Mouse (Mus musculus) left cerebral cortex, postnatal 14 days (tissue): Measurements from ENCODE around the gene Gna15. TPM values are rescaled to one million over a fixed set of nuclear protein-coding genes. Genes with fewer than 3 reads are reported as not detected.

Source experiments
- DNase-seq, 2 experiments: peaks; one replicate each; pipeline ENCODE4 v3.0.0; 2021 to 2022; ENCODE audit warnings: low spot score in 2 of 2, mixed read lengths in 1 of 2
- intact Hi-C: fragments of 180-260 bp; cut with DNase I; formaldehyde crosslinking; loops from one replicate; pipeline ENCODE4 v1.15.1; 2025
- long read RNA-seq, 2 experiments: library from polyadenylated mRNA; stranded (forward); transcript quantifications; one replicate each; pipeline ENCODE4 v2.0.0; 2021
- total RNA-seq, 2 experiments: library from RNA; stranded (reverse); gene quantifications; 2 replicates each; pipeline ENCODE4 v1.2.3; 2021

The Gna15 gene
- total RNA-seq: 1 to 10 TPM; 2.2 to 3.2 TPM
- long read RNA-seq, experiment 1, transcript Gna15-201 (7 exons, 1,962 nt): major isoform, 7 of 8 reads
- long read RNA-seq, experiment 1, partial matches to known transcripts: 0 of 8 reads
- long read RNA-seq, experiment 1, other reads (novel, unspliced or antisense): 1 of 8 reads
- long read RNA-seq, experiment 2, transcript Gna15-201 (7 exons, 1,962 nt): major isoform, 5 of 6 reads
- long read RNA-seq, experiment 2, partial matches to known transcripts: 0 of 6 reads
- long read RNA-seq, experiment 2, other reads (novel, unspliced or antisense): 1 of 6 reads

DNA sequence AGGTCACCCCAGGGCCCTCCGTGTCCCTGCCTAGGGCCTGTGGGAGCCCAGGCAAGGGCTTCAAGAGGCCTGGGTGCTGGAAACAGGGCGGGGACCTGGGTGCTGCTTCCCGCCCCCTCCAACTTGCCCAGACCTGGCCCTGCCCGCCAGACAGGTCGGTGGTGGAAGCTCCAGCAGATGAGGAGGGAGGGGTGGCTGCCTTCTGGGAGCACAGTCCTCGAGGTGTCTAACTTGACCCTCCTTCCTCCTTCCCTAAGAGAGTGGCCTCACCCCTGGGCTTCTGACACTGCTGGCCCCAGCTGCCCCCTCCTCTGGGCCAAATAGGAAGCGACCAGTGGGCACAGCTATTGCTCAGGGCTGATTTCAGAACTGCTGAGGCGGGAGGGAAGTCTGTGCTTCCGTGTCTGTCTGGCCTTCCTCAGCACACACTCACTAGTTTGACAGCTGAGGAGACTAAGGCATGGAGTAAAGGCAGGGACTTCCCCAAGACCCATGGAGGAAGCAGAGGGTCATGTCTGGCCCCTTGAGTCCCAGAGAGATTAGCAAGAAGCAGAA, at the start of gene Gna15:
Gene Gna15 (minus strand): TSS at position 175 of the 555 bp plus-strand sequence.
- intact Hi-C loops: no loop called here
- DNase-seq: no peak

DNA sequence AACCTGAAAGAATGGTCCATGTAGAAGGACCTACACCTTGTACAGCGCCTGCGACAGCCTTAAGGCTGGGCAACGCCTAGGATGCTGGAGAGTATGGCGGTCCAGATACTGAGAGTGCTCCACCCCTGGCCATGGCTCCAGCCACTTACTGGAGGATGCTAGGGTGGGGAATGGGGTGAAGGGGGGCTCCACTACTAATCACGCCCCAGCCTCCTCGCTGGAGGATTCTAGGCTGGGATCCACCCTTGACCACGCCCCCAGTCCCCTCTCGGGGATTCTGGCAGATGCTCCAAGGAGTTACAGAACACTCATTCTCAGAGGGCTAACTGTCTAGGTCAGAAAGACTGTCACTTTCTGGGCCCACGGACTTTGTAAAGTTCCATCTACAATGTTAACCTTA, 49.0 kb upstream of the Gna15 start:
- DNase-seq: no peak

DNA sequence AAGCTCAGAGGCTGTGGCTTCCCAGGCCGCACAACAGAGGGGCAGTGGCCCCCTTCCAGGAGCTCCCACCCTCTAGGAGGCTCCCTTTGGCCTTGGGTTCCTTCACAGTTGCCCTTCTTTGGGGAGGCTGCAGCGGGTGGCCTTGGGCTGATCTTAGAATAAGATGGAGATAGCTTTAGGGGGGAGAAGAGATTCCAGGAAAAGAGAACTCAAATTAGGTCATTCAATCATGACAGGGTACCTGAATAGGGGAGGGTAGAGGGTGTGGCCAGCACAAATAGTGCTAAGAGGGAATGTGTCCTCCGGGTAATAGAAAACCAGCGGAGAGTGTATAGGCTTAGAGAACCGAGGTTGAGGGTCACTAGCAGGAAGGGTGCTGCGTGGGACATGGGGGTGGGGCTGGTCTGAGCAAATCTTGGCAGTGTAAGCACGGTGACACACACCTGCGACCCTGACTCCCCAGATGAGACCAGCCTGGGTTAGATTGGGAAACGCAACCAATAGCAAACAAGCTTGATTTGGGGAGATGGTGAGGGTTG, 48.2 kb upstream of the Gna15 start:
- DNase-seq: no peak
- intact Hi-C loops: loop anchor here (2.0 kb wide), 1 partner anchor 25 kb away; no protein-coding TSS in a partner anchor

More for the DNA sequence above, 49.0 kb upstream of the Gna15 start:
- intact Hi-C loops: loop anchor here (2.0 kb wide), 1 partner anchor 24 kb away; no protein-coding TSS in a partner anchor

GRCm38 (mm10) chr10:81571501-81571876, 47.5 kb upstream of the Gna15 start:
- intact Hi-C loops: no loop called here
- peak; percentile 100 for DNase-seq

DNA sequence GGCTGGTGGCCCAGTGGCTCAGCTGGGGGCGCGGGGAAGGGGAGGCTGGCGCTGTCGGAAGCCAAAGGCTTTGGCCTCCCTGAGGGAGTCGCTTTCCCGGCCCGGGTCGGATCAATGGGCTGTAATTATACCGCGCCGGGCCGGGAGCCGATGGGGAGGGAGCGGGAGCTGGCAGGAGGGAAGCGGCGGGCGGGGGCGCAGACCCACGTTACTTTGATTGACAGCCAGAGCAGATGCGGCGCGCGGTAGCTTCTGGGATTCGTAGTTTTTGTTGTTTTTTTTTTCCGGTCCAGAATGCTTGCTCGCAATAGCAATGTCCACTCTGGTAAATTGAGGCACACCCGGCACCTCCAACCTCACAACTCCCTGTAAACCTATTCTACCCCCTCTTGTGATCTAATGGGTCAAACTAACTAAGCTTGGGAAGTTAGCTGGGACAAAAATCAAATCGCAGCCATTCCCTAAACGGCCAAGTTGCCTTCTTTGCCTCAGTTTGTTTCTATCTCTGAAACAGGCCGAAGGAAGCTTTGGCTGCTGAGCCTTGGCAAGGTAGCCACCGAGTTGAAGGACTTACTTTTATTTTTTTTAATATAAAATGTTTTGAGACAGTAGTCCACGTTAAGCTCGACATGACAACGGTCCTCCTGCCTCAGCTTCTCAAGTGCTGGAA, 46.9 kb upstream of the Gna15 start:
- DNase-seq: peak; percentile 98
- intact Hi-C loops: no loop called here

DNA sequence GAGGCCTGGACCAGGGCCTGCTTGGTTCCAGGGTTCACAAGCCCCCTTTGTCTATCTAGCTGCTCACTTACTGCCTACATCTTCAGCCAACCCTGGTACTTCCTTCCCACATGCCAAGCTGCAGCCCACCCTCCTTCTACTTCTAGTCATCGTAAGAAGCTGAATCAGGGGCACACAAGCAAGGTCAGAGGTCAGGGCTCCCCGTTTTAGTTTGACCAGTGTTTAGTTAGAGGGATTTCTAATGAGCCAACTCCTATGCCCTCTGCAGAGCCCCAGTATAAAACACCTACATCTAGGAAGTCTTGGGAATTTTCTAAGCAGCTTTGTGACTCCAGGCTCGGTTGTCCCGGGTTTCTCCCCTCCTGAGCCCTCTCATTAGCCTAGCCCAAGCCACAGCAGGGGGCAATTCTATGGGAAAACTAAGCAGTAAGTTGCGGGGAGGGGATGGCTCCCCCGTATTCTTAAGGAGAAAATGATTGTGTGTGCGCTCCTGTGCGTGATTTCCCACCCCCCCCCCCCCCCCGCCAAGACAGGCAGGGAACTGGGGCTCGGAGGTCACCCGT, 46.3 kb upstream of the Gna15 start:
- no peak for DNase-seq
- intact Hi-C loops: no loop called here

DNA sequence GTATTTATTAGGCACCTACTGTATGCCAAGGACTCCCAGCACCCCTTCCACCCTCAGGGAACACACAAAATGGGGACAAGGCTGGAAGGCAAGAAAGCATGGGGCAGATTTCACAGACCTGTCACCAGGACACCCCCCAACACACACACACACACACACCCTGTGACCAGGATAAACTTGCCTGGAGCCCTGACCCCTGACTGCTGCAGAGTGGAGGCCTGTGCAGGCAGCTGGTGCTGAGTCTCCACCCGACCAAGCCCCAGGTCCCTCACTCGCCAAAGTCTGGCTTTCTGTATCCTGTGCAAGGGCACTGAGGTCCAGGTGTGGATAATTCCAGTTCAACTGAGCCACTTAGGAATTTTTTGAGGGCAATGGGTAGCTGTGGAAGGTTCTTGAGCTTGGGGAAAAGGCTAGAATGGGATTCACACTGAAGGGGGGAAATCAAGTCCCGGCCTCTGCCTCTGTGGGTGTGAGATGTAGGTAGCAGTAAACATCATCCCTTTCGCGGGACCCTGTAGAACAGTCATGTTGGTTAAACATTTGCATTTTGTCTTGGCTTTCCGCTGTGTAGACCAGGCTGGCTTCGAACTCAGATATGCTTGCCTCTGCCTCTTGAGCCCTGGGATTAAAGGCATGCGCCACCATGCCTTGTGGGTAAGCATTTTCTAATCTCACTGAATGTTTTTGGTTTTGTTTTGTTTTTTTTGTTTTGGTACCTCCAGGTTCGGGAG, 45.6 kb upstream of the Gna15 start:
- intact Hi-C loops: no loop called here
- no peak for DNase-seq

- DNase-seq: no peak
- intact Hi-C loops: no loop called here
Observed at GRCm38 (mm10) chr10:81568381-81569191, 44.6 kb upstream of the Gna15 start.

GRCm38 (mm10) chr10:81565257-81566228, 41.5 kb upstream of the Gna15 start:
- intact Hi-C loops: no loop called here
- DNase-seq: no peak

DNA sequence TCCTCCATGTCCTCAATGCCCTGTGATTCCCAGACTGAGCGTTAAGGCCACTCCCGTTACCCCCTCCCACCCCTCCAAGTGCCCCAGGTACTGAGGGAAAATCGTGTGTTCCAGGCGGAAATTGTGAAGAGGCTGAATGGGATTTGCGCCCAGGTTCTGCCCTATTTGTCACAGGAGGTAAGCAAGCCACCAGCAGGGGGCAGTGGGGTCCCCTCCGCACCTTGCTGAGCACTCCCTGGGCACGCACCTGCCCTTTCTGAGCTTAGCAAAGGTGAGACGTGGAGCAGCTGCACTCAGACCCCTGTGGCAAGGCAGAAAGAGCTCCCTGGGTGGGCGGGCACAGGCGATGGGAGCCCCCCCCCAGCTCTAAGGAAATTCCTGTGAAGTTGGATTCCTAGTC, 40.7 kb upstream of the Gna15 start:
- DNase-seq: no peak
- intact Hi-C loops: loop anchor here (5.0 kb wide), 1 partner anchor 38 kb away; the partner anchor contains the start of gene Tle6

- intact Hi-C loops: loop anchor here (5.0 kb wide), 1 partner anchor 38 kb away; the partner anchor contains the start of gene Tle6
- no peak for DNase-seq
Observed at GRCm38 (mm10) chr10:81564216-81564615, 40.2 kb upstream of the Gna15 start.

DNA sequence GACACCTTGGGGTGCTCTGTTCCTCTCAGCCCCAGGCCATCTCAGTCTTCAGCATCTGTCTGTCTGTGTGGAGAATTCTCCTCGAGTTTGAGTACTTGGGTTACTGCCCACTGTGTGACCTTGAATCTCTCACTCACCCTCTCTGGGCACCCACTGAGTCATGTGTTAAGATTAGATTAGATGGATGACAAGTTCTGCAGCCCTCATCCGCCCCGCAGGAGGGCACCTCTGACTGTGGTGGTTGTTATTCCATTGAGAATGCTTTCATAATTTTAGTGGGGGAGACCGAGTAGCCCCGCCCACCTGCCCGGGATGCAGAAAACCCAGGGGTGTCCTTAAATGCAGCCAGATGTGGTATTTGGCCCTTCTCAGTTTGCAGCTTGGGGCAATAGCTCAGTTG, 39.5 kb upstream of the Gna15 start:
- no peak for DNase-seq
- intact Hi-C loops: loop anchor here (5.0 kb wide), 1 partner anchor 39 kb away; the partner anchor contains the start of gene Tle6

GRCm38 (mm10) chr10:81562411-81562810, 38.4 kb upstream of the Gna15 start:
- DNase-seq: no peak
- intact Hi-C loops: loop anchor here (5.0 kb wide), 1 partner anchor 40 kb away; the partner anchor contains the start of gene Tle6

DNA sequence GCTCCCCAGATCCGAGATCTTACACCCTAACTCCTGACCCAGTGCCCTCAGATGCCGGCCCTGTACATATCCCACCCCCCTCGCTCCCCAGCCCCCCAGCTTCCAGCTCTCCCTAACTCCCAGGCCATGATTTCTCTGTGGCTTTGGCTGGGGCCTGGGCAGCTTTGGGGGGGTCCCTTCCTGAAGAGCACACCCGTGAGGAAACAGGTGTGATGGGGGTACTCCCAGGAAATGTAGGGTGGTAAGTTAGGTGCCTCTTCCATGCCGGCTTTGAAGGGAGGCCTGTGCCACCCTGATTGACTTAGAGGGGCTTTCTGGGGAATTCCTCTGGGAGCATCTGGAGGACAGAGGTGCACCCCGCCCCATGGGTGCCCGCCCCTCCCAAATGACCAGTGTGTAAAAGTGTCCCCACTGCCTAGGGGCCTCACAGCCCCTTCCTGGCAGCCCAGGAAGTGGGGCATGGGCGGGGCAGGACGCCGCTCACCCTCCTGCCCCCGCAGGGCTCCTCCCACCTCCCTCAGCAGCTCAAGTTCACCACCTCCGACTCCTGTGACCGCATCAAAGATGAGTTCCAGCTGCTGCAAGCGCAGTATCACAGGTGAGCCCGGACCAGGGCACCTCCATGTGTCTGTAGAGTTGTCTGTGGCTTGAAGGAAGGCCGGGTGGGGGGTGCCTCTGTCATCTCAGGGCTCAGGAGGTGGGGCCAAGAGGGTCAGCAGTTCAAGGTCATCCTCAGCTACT, 36.9 kb upstream of the Gna15 start:
- no peak for DNase-seq
- intact Hi-C loops: loop anchor here (5.0 kb wide), 1 partner anchor 41 kb away; the partner anchor contains the start of gene Tle6

- intact Hi-C loops: loop anchor here (5.0 to 10.0 kb wide), 3 partner anchors 42 to 165 kb away; partner anchors contain the start of genes S1pr4, Smim24 and Tle6
- DNase-seq: peak; percentile 64 to 69
Observed at GRCm38 (mm10) chr10:81559627-81560539, 35.9 kb upstream of the Gna15 start.
